Mouse (Mus musculus): ENCODE results near the gene N4bp2l1. TPM values are rescaled to one million over a fixed set of nuclear protein-coding genes. Genes with fewer than 3 reads are reported as not detected.

The N4bp2l1 gene
- polyA plus RNA-seq, 1 experiment from 2014 or later = 8.6 TPM

GRCm38 (mm10) chr5:150578613-150579171 lies 18.3 kb downstream of the N4bp2l1 start:
- Histone ChIP-seq H3K4me2 (no peak overlapping the region), H3K36me3 (peaks cover 16% of the 10 kb centered on the region; the same call in 1 of the 2 replicates), H3K27ac (no peak overlapping the region), H3K4me1 (replicated peaks) (no peaks in the 10 kb centered on the region), H3K9me3 (no peaks in the 10 kb centered on the region), H3K4me3 (no peak overlapping the region), H3K9ac (no peak overlapping the region), H3K27me3 (no peaks in the 10 kb centered on the region)
- 85% methylated on average over 6 of the region's 6 CpGs for WGBS
- no peak for ATAC-seq (ENCODE audit: low FRiP score)

GRCm38 (mm10) chr5:150576832-150577231 lies 20.2 kb downstream of the N4bp2l1 start:
- Histone ChIP-seq H3K27me3 (no peaks in the 10 kb centered on the region), H3K36me3 (peaks cover 34% of the 10 kb centered on the region), H3K9ac (no peak overlapping the region), H3K4me3 (no peak overlapping the region), H3K4me2 (no peak overlapping the region), H3K27ac (no peak overlapping the region), H3K4me1 (replicated peaks) (no peaks in the 10 kb centered on the region), H3K9me3 (no peaks in the 10 kb centered on the region)
- ATAC-seq (ENCODE audit: low FRiP score) = no peak
- 85% methylated on average over 11 of the region's 11 CpGs for WGBS

- H3K36me3 ChIP-seq = peaks cover 44% of the 10 kb centered on the region
- no peaks in the 10 kb centered on the region for H3K4me1 ChIP-seq (replicated peaks)
- H3K9me3 ChIP-seq = no peaks in the 10 kb centered on the region
- WGBS = 85% methylated on average over 5 of the region's 5 CpGs
- H3K4me3 ChIP-seq = no peak overlapping the region
- no peaks in the 10 kb centered on the region for H3K27me3 ChIP-seq
- H3K9ac ChIP-seq = no peak overlapping the region
- H3K27ac ChIP-seq = no peak overlapping the region
- ATAC-seq (ENCODE audit: low FRiP score) = no peak
- no peak overlapping the region for H3K4me2 ChIP-seq
Observed at GRCm38 (mm10) chr5:150574885-150575284, 22.1 kb downstream of the N4bp2l1 start.

GRCm38 (mm10) chr5:150574403-150574802 lies 22.6 kb downstream of the N4bp2l1 start:
- no peaks in the 10 kb centered on the region for H3K9me3 ChIP-seq
- H3K27ac ChIP-seq = no peak overlapping the region
- H3K4me1 ChIP-seq (replicated peaks) = no peaks in the 10 kb centered on the region
- H3K27me3 ChIP-seq = no peaks in the 10 kb centered on the region
- no peak overlapping the region for H3K4me3 ChIP-seq
- peaks cover 47% of the 10 kb centered on the region for H3K36me3 ChIP-seq
- H3K9ac ChIP-seq = no peak overlapping the region
- no peak overlapping the region for H3K4me2 ChIP-seq
- no peak for ATAC-seq (ENCODE audit: low FRiP score)
- 93% methylated on average over 3 of the region's 3 CpGs for WGBS

DNA sequence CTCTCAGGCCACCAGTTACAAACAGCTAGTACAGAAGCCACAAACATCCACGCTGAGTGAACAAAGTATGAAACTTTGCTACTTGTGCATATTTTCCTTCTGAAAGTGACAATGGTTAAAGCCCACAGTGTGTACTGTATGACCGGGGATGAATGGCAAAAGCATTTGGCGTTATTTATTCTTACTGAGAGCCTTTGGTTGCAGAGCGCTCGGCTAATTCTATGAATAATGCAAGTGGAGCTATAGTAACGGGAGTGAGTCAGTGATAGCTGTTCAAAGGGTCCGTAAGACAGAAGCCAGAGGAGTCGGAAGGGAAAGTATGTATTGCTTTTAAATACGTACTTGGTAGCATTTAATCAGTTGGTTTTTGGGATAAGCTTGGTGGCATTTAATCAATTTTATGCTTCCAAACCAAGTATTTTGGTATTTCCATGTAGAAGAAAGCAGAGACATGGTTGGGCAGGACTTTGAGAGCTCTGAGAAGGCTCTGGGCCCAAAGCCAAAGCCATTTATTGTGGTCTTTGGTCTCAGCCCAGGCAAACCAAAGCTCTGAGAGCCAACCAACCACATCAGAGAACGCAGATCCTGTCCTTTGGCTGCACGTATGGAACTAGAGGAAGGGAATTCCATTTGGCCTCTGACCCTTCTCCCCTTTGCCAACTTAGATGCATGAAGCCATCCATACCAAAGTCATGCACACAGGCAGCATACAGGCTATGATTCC lies 26.3 kb downstream of the N4bp2l1 start:
- Histone ChIP-seq H3K36me3 (peaks cover 62% of the 10 kb centered on the region), H3K4me2 (no peak overlapping the region), H3K4me3 (no peak overlapping the region), H3K9ac (no peak overlapping the region), H3K27ac (no peak overlapping the region), H3K9me3 (no peaks in the 10 kb centered on the region), H3K27me3 (no peaks in the 10 kb centered on the region), H3K4me1 (replicated peaks) (0 out of 2 replicates have a peak, but pooled peaks cover 4% of the 10 kb centered on the region)
- no peak for ATAC-seq (ENCODE audit: low FRiP score)
- 78% methylated on average over 11 of the region's 11 CpGs for WGBS

DNA sequence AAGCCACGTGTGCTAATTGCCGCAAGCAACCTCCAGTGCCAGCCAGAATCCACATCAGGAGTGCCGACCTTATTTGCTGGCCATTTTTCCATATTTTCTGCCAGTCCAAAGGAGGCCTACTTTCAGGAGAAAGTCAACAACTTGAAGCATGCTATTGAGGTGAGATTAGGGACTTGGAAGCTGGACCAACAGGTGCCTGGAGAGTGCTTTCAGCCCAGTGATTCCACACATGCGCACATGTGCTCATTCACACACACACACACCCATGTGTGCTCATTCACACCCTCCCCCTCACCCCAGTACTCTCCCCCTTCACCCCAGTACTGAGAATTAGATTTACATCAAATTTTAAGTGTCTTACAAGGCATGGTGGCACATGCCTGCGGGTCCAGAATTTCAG lies 30.0 kb downstream of the N4bp2l1 start:
- WGBS = 97% methylated on average over 5 of the region's 5 CpGs
- no peak for ATAC-seq (ENCODE audit: low FRiP score)
- Histone ChIP-seq H3K4me3 (no peak overlapping the region), H3K36me3 (peaks cover 38% of the 10 kb centered on the region), H3K4me1 (replicated peaks) (0 out of 2 replicates have a peak, but pooled peaks cover 4% of the 10 kb centered on the region), H3K27me3 (no peaks in the 10 kb centered on the region), H3K9me3 (no peaks in the 10 kb centered on the region), H3K27ac (no peak overlapping the region), H3K9ac (no peak overlapping the region), H3K4me2 (no peak overlapping the region)

- Histone ChIP-seq H3K4me3 (no peak overlapping the region), H3K36me3 (peaks cover 34% of the 10 kb centered on the region), H3K4me1 (replicated peaks) (0 out of 2 replicates have a peak, but pooled peaks cover 4% of the 10 kb centered on the region), H3K27me3 (no peaks in the 10 kb centered on the region), H3K9me3 (no peaks in the 10 kb centered on the region), H3K4me2 (no peak overlapping the region), H3K9ac (no peak overlapping the region), H3K27ac (0 out of 2 replicates have a peak overlapping the region, but pooled peaks have one; percentile 25)
- 48% methylated on average over 3 of the region's 3 CpGs for WGBS
- ATAC-seq (ENCODE audit: low FRiP score) = no peak
Observed at GRCm38 (mm10) chr5:150566226-150566625, 30.8 kb downstream of the N4bp2l1 start.

GRCm38 (mm10) chr5:150564426-150564825 lies 32.6 kb downstream of the N4bp2l1 start:
- H3K27me3 ChIP-seq = no peaks in the 10 kb centered on the region
- 95% methylated on average over 6 of the region's 6 CpGs for WGBS

GRCm38 (mm10) chr5:150561783-150562182 lies 35.2 kb downstream of the N4bp2l1 start:
- Histone ChIP-seq H3K4me3 (no peak overlapping the region), H3K4me1 (replicated peaks) (0 out of 2 replicates have a peak, but pooled peaks cover 4% of the 10 kb centered on the region), H3K27ac (no peak overlapping the region), H3K4me2 (no peak overlapping the region), H3K9ac (no peak overlapping the region), H3K36me3 (peaks cover 31% of the 10 kb centered on the region), H3K27me3 (no peaks in the 10 kb centered on the region), H3K9me3 (no peaks in the 10 kb centered on the region)
- no peak for ATAC-seq (ENCODE audit: low FRiP score)
- 96% methylated on average over 5 of the region's 5 CpGs for WGBS

More at GRCm38 (mm10) chr5:150564426-150564825, 32.6 kb downstream of the N4bp2l1 start:
- Histone ChIP-seq H3K4me1 (replicated peaks) (0 out of 2 replicates have a peak, but pooled peaks cover 4% of the 10 kb centered on the region), H3K27ac (no peak overlapping the region), H3K36me3 (peaks cover 35% of the 10 kb centered on the region), H3K9ac (no peak overlapping the region), H3K4me3 (no peak overlapping the region), H3K4me2 (no peak overlapping the region), H3K9me3 (no peaks in the 10 kb centered on the region)
- ATAC-seq (ENCODE audit: low FRiP score) = no peak

GRCm38 (mm10) chr5:150561376-150561775 lies 35.6 kb downstream of the N4bp2l1 start:
- Histone ChIP-seq H3K27ac (no peak overlapping the region), H3K27me3 (no peaks in the 10 kb centered on the region), H3K36me3 (peaks cover 32% of the 10 kb centered on the region), H3K9me3 (no peaks in the 10 kb centered on the region), H3K4me1 (replicated peaks) (0 out of 2 replicates have a peak, but pooled peaks cover 4% of the 10 kb centered on the region), H3K4me2 (no peak overlapping the region), H3K9ac (no peak overlapping the region), H3K4me3 (no peak overlapping the region)
- no peak for ATAC-seq (ENCODE audit: low FRiP score)

- WGBS = 96% methylated on average over 5 of the region's 5 CpGs
- no peaks in the 10 kb centered on the region for H3K9me3 ChIP-seq
- no peak for ATAC-seq (ENCODE audit: low FRiP score)
Observed at GRCm38 (mm10) chr5:150560851-150561250, 36.1 kb downstream of the N4bp2l1 start.

GRCm38 (mm10) chr5:150559519-150560103 lies 37.4 kb downstream of the N4bp2l1 start:
- Histone ChIP-seq H3K4me2 (no peak overlapping the region), H3K9ac (no peak overlapping the region), H3K4me1 (replicated peaks) (no peaks in the 10 kb centered on the region), H3K9me3 (no peaks in the 10 kb centered on the region), H3K36me3 (peaks cover 35% of the 10 kb centered on the region), H3K4me3 (no peak overlapping the region), H3K27ac (no peak overlapping the region), H3K27me3 (no peaks in the 10 kb centered on the region)
- ATAC-seq (ENCODE audit: low FRiP score) = no peak
- WGBS = 92% methylated on average over 6 of the region's 6 CpGs

More at GRCm38 (mm10) chr5:150560851-150561250, 36.1 kb downstream of the N4bp2l1 start:
- Histone ChIP-seq H3K4me1 (replicated peaks) (no peaks in the 10 kb centered on the region), H3K4me2 (no peak overlapping the region), H3K27ac (no peak overlapping the region), H3K36me3 (peaks cover 32% of the 10 kb centered on the region), H3K4me3 (no peak overlapping the region), H3K9ac (no peak overlapping the region), H3K27me3 (no peaks in the 10 kb centered on the region)
